ENCODE assay signal across 14 mouse cellular contexts in genomic region chr5:46824934-46825333, GRCm38 (mm10).
"Had no signal": no experiment of that assay in that cellular context is flagged by ENCODE, and none has a peak within 500 bp of the region (broad histone marks: within the 10 kb centered on the region; RNA-seq: fewer than 3 reads in every experiment).

No protein-coding gene starts in this region.

- H3K9ac ChIP-seq: limb, embryonic 15.5 days; liver, embryonic 14.5 days; liver, postnatal 0 days; lung, embryonic 14.5 days had no signal

- H3K4me3 ChIP-seq: limb, embryonic 15.5 days had no signal

- H3K27ac ChIP-seq: limb, embryonic 15.5 days; liver, embryonic 14.5 days; macrophage had no signal

- H3K9me3 ChIP-seq: limb, embryonic 15.5 days had no signal

- H3K27me3 ChIP-seq: limb, embryonic 15.5 days had no signal

- ATAC-seq: intestine, embryonic 16.5 days; liver, postnatal 0 days; lung, postnatal 0 days had no signal

- H3K4me2 ChIP-seq: limb, embryonic 15.5 days; liver, embryonic 11.5 days; lung, embryonic 14.5 days had no signal

- H3K36me3 ChIP-seq: limb, embryonic 15.5 days had no signal

- DNase-seq: kidney, adult 18-20 months; kidney, adult 9 months; kidney, postnatal 14 days; left cerebral cortex, postnatal 4 days; liver, postnatal 0 days; lung, embryonic 14.5 days; thymus, adult 18-20 months; thymus, postnatal 36 days had no signal
